ENCODE assay signal across 8 mouse cellular contexts in the genomic region with DNA sequence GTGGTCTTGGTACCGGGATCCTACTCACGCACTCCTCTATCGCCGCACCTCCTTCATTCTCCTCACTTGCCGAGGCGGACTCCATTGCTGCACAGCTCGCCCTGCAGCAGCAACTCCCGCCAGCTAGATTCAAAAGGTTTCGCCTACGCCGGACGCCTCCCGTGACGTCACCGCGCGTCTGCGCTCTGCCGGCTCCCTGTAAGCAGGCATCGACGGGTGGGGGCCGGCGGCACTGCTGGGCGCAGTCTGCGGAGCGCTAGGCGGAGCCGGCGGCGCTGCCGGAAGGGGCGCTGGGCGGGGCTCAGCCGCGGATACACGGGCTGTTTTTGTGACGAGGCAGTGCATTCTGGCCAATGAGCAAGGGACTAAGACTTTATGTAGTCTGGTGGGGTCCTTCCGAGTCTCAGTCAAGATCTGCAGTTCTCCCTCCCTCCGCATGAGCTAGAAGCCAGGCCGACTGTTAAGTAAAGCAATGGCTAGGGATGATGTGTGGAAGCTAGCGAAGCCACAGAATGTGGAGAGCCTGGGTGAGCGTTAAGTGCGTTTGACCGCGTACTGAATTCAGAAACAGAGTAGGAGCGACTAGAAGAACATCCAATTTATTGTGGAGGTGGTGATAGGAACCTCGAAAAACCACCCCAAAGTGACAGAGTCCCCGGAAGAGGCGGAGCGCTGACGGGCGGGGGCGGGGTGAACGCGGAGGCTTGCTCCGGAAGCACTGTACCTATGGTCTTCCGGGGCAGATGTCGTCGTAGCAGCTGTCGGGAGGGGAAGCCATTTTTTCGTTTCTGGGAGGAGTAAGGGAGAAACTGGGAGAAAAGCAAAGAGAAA. TPM values are rescaled to one million over a fixed set of nuclear protein-coding genes. Genes with fewer than 3 reads are reported as not detected.
DNase-seq lines count a peak whose midpoint lies in the region; ATAC-seq lines count a peak whose summit lies in the region.

A gene (minus strand): TSS at position 248 of the 831 bp plus-strand sequence.
A gene (plus strand): TSS at position 593 of the 831 bp plus-strand sequence.

- peaks cover 18% of the 10 kb centered on the region for H3K4me1 ChIP-seq in heart, embryonic 10.5 days
- peaks cover 26% of the 10 kb centered on the region for H3K4me1 ChIP-seq in kidney, embryonic 15.5 days

- peaks cover 9% of the 10 kb centered on the region for H3K36me3 ChIP-seq in heart, embryonic 10.5 days
- peaks cover 8% of the 10 kb centered on the region for H3K36me3 ChIP-seq in kidney, embryonic 15.5 days

- peak; percentile 98 for DNase-seq in B cell, adult 2 months
- peak; percentile 99 for DNase-seq in brain, adult 2 months (ENCODE audit: low read depth, low spot score)
- peak; percentile 98 for DNase-seq in heart, embryonic 10.5 days (ENCODE audit: low spot score)
- DNase-seq in liver = peak; percentile 98
- DNase-seq in spleen, postnatal 4 days (ENCODE audit: low spot score in 2 of 2) = peak; percentile 97 to 98

- H3K9me3 ChIP-seq in heart, embryonic 10.5 days = no peaks in the 10 kb centered on the region
- H3K9me3 ChIP-seq in kidney, embryonic 15.5 days (replicated peaks) = no peaks in the 10 kb centered on the region

- H3K4me2 ChIP-seq in kidney, embryonic 15.5 days = peak within 1 kb of the TSS; percentile 69

- under 1% methylated on average over 61 of the region's 61 CpGs for WGBS in heart, embryonic 10.5 days
- WGBS in kidney, embryonic 15.5 days = under 1% methylated on average over 61 of the region's 61 CpGs

- H3K9ac ChIP-seq in kidney, embryonic 15.5 days = peak within 1 kb of the TSS; percentile 73

- H3K27me3 ChIP-seq in heart, embryonic 10.5 days (ENCODE audit: insufficient read depth, poor library complexity, severe bottlenecking) = no peaks in the 10 kb centered on the region
- H3K27me3 ChIP-seq in kidney, embryonic 15.5 days = no peaks in the 10 kb centered on the region

- H3K27ac ChIP-seq in heart, embryonic 10.5 days = peak within 1 kb of the TSS; percentile 93
- H3K27ac ChIP-seq in kidney, embryonic 15.5 days = peak within 1 kb of the TSS; percentile 99

- peak within 1 kb of the TSS; percentile 76 for H3K4me3 ChIP-seq in heart, embryonic 10.5 days
- peak within 1 kb of the TSS; percentile 73 for H3K4me3 ChIP-seq in kidney, embryonic 15.5 days (replicated peaks)

- peak; percentile 92 for ATAC-seq in erythroblast, adult 5-6 weeks (replicated peaks; ENCODE audit: low FRiP score, poor library complexity, severe bottlenecking)
- peak; percentile 99 for ATAC-seq in kidney, embryonic 15.5 days (replicated peaks; ENCODE audit: low FRiP score)
- ATAC-seq in monocyte, adult 5-6 weeks (replicated peaks; ENCODE audit: insufficient number of reproducible peaks, low FRiP score, low TSS enrichment, poor library complexity, severe bottlenecking) = peak; percentile 82

RNA-seq across cellular contexts. Expression of the first gene that starts in this region (rescaled TPM):
- 0.38 and 4.8 TPM in 2 replicates for total RNA-seq in erythroblast, adult 5-6 weeks (2015; ENCODE audit: low replicate concordance)
- total RNA-seq in erythroblast, adult 5-6 weeks (2017; ENCODE audit: low replicate concordance) = 1.8 and 9.5 TPM in 2 replicates
- polyA plus RNA-seq in heart, embryonic 10.5 days (2016; fragmentation: Nextera tagmentation; extraction: Ambion mirVana) = 11.6 and 12.0 TPM in 2 replicates
- 10.6 and 10.7 TPM in 2 replicates for polyA plus RNA-seq in kidney, embryonic 15.5 days (2015; fragmentation: Nextera tagmentation; extraction: Ambion mirVana)
- 0.19 to 0.85 TPM (median 0.57 TPM) in 3 replicates for total RNA-seq in monocyte, adult 5-6 weeks (2017)

RNA-seq across cellular contexts. Expression of the second gene that starts in this region (rescaled TPM):
- 68.3 and 70.5 TPM in 2 replicates for total RNA-seq in erythroblast, adult 5-6 weeks (2015; ENCODE audit: low replicate concordance)
- total RNA-seq in erythroblast, adult 5-6 weeks (2017; ENCODE audit: low replicate concordance) = 77.9 and 83.5 TPM in 2 replicates
- 56.5 and 64.0 TPM in 2 replicates for polyA plus RNA-seq in heart, embryonic 10.5 days (2016; fragmentation: Nextera tagmentation; extraction: Ambion mirVana)
- polyA plus RNA-seq in kidney, embryonic 15.5 days (2015; fragmentation: Nextera tagmentation; extraction: Ambion mirVana) = 73.9 and 84.8 TPM in 2 replicates
- total RNA-seq in monocyte, adult 5-6 weeks (2017) = 127 to 152 TPM (median 136 TPM) in 3 replicates

Comparison
In these comparisons a context has a peak if more than half of its experiments do, and no peak if none do; other contexts are left out.
1. Peak in every context shown above with its lines: DNase-seq, ATAC-seq, H3K4me3 ChIP-seq and H3K27ac ChIP-seq.